Mouse (Mus musculus): ENCODE results near the gene Dnajb2. TPM values are rescaled to one million over a fixed set of nuclear protein-coding genes. Genes with fewer than 3 reads are reported as not detected.

Dnajb2 gene
- total and polyA plus RNA-seq, 3 experiments: 6.8 to 15.2 (median 13.8) TPM

GRCm38 (mm10) chr1:75219531-75219930 is 16.7 kb upstream of the Dnajb2 start, which contains the start of gene Tuba4a:
Gene Tuba4a, minus strand, starts transcription at chr1:75219865.
- Histone ChIP-seq H3K9me3 (replicated peaks; ENCODE audit: low read length) (peaks cover 2% of the 10 kb centered on the region), H3K9ac (ENCODE audit: insufficient read depth, low read depth) (peak within 1 kb of the TSS; percentile 88), H3K4me2 (ENCODE audit: insufficient read depth, low read depth, poor library complexity, severe bottlenecking) (peak within 1 kb of the TSS; percentile 48), H3K4me3 (replicated peaks in 1 of 3; ENCODE audit: low read depth in 2 of 3, low read length in 2 of 3, poor library complexity in 1 of 3) (peak within 1 kb of the TSS; percentile 74 to 94 (median 88)), H3K27me3 (replicated peaks) (no peaks in the 10 kb centered on the region), H3K36me3 (replicated peaks in 1 of 2; ENCODE audit: control insufficient read depth in 1 of 2, insufficient read depth in 1 of 2, low read length in 1 of 2) (peaks cover 22 to 31% of the 10 kb centered on the region in 2 experiments), H3K27ac (ENCODE audit: insufficient read depth, low read depth) (peak within 1 kb of the TSS; percentile 81), H3K4me1 (ENCODE audit: control insufficient read depth in 1 of 2, insufficient read depth in 2 of 2) (peaks cover 27 to 60% of the 10 kb centered on the region in 2 experiments), H3K79me2 (replicated peaks; ENCODE audit: control insufficient read depth, extremely low read depth, insufficient read depth, poor library complexity, severe bottlenecking) (peaks cover 35% of the 10 kb centered on the region)
- TF ChIP-seq UBTF (IDR thresholded peaks at IDR 0.05; ENCODE audit: low read depth, low read length) (no peak), RCOR1 (conservative IDR thresholded peaks at IDR 0.05; ENCODE audit: low read depth, low read length) (no peak), ZC3H11A (IDR thresholded peaks at IDR 0.05; ENCODE audit: low read depth, low read length) (no peak), ZMIZ1 (IDR thresholded peaks at IDR 0.05; ENCODE audit: low read depth, low read length) (no peak), NRF1 (IDR thresholded peaks at IDR 0.05; ENCODE audit: low read depth, low read length) (no peak), MEF2A (IDR thresholded peaks at IDR 0.05; ENCODE audit: borderline replicate concordance, low read depth, low read length) (no peak), MAZ (IDR thresholded peaks at IDR 0.05; ENCODE audit: low read depth, low read length) (no peak), MAX (IDR thresholded peaks at IDR 0.05; ENCODE audit: low read length) (no peak), EP300 (IDR thresholded peaks at IDR 0.05; ENCODE audit: low read length) (no peak), SMC3 (IDR thresholded peaks at IDR 0.05; ENCODE audit: low read depth, low read length) (no peak)
- dilution Hi-C loops (cut with MboI; ENCODE audit: extremely low pct_ligation_motif_present, extremely low pct_unique_long_range_greater_than_20kb, low sequenced_read_pairs) (no loop called here), in situ Hi-C loops (cut with MboI; ENCODE audit: low pct_ligation_motif_present, low pct_unique_long_range_greater_than_20kb, low sequenced_read_pairs) (no loop called here)
- no peak for DNase-seq (ENCODE audit: extremely low read depth)

DNA sequence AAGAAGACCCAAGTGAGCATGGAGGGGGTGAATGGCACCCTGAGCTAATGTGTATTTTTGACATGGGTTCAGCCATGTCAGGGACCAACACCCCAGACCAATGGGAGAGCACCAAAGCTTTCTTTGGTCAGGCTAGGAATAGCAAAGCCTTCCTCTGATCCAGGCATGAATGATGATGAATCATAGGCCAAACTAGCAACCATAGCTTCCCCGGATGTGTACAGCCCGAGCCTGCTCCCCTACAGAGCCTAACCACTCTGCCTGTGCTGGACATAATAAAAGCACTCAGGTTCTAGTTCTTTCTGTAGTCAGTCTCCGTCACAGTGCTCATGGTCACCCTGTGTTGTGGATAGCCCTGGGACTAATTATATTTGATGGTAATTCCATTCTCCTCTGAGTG is 14.7 kb upstream of the Dnajb2 start:
- TF ChIP-seq NELFE (IDR thresholded peaks at IDR 0.05; ENCODE audit: low read depth, low read length): no peak
- no peak for TF ChIP-seq USF2 (conservative IDR thresholded peaks at IDR 0.05; ENCODE audit: low read depth, low read length)
- TF ChIP-seq BHLHE40 (IDR thresholded peaks at IDR 0.05; ENCODE audit: low read depth, low read length): no peak
- no peak for TF ChIP-seq E2F4 (IDR thresholded peaks at IDR 0.05; ENCODE audit: insufficient replicate concordance, low read depth, low read length)
- no peak for TF ChIP-seq TCF12 (IDR thresholded peaks at IDR 0.05; ENCODE audit: low read depth, low read length)
- no peak for TF ChIP-seq EP300 (IDR thresholded peaks at IDR 0.05; ENCODE audit: low read length)
- TF ChIP-seq MEF2A (IDR thresholded peaks at IDR 0.05; ENCODE audit: borderline replicate concordance, low read depth, low read length): no peak
- no peak for TF ChIP-seq HCFC1 (IDR thresholded peaks at IDR 0.05; ENCODE audit: low read depth, low read length)
- TF ChIP-seq KAT2A (IDR thresholded peaks at IDR 0.05; ENCODE audit: insufficient replicate concordance, low read length): no peak
- no peak for TF ChIP-seq CHD1 (IDR thresholded peaks at IDR 0.05; ENCODE audit: low read depth, low read length)
- TF ChIP-seq ZC3H11A (IDR thresholded peaks at IDR 0.05; ENCODE audit: low read depth, low read length): no peak
- TF ChIP-seq SIN3A (IDR thresholded peaks at IDR 0.05; ENCODE audit: low read length): no peak
- TF ChIP-seq ZNF384 (IDR thresholded peaks at IDR 0.05; ENCODE audit: low read depth, low read length): no peak
- no peak for TF ChIP-seq MAZ (IDR thresholded peaks at IDR 0.05; ENCODE audit: low read depth, low read length)
- no peak for TF ChIP-seq IRF4 (IDR thresholded peaks at IDR 0.05; ENCODE audit: low read depth, low read length)
- TF ChIP-seq JUN (IDR thresholded peaks at IDR 0.05; ENCODE audit: insufficient read depth, low read depth, low read length): no peak
- TF ChIP-seq MAX (IDR thresholded peaks at IDR 0.05; ENCODE audit: low read length): no peak
- H3K27me3 ChIP-seq (replicated peaks): no peaks in the 10 kb centered on the region
- dilution Hi-C loops (cut with MboI; ENCODE audit: extremely low pct_ligation_motif_present, extremely low pct_unique_long_range_greater_than_20kb, low sequenced_read_pairs): no loop called here
- peaks cover 23 to 49% of the 10 kb centered on the region in 2 experiments for H3K4me1 ChIP-seq (ENCODE audit: control insufficient read depth in 1 of 2, insufficient read depth in 2 of 2)
- no peak overlapping the region for H3K4me3 ChIP-seq (replicated peaks in 1 of 3; ENCODE audit: low read depth in 2 of 3, low read length in 2 of 3, poor library complexity in 1 of 3)
- H3K4me2 ChIP-seq (ENCODE audit: insufficient read depth, low read depth, poor library complexity, severe bottlenecking): no peak overlapping the region
- H3K36me3 ChIP-seq (replicated peaks in 1 of 2; ENCODE audit: control insufficient read depth in 1 of 2, insufficient read depth in 1 of 2, low read length in 1 of 2): peaks cover 3 to 11% of the 10 kb centered on the region in 2 experiments
- H3K9me3 ChIP-seq (replicated peaks; ENCODE audit: low read length): peaks cover 2% of the 10 kb centered on the region
- H3K9ac ChIP-seq (ENCODE audit: insufficient read depth, low read depth): no peak overlapping the region
- in situ Hi-C loops (cut with MboI; ENCODE audit: low pct_ligation_motif_present, low pct_unique_long_range_greater_than_20kb, low sequenced_read_pairs): no loop called here
- no peak for DNase-seq (ENCODE audit: extremely low read depth)
- H3K79me2 ChIP-seq (replicated peaks; ENCODE audit: control insufficient read depth, extremely low read depth, insufficient read depth, poor library complexity, severe bottlenecking): peaks cover 24% of the 10 kb centered on the region
- no peak overlapping the region for H3K27ac ChIP-seq (ENCODE audit: insufficient read depth, low read depth)

Data from CH12.LX (cell line).